Mouse (Mus musculus) limb, embryonic 12.5 days (tissue): ENCODE data around the gene Ptgdr2. TPM values are rescaled to one million over a fixed set of nuclear protein-coding genes. Genes with fewer than 3 reads are reported as not detected.

ENCODE experiments used
- ATAC-seq: fragments of 200-750 bp; cut with Nextera tagmentation; 2 replicates; pipeline ENCODE4 v1.8.0; 2017; ENCODE audit warnings: low read depth, moderate TSS enrichment; ENCODE audit not compliant: insufficient number of reproducible peaks, insufficient read depth, low FRiP score, low TSS enrichment
- H3K27ac ChIP-seq: fragments of 300-500 bp; sonication (generic); 2 replicates; pipeline ENCODE4 v1.5.1; 2016; ENCODE audit warnings: mild to moderate bottlenecking, moderate library complexity
- H3K27me3 ChIP-seq: fragments of 300-500 bp; sonication (generic); 2 replicates; pipeline ENCODE4 v1.6.1; 2016; ENCODE audit warnings: mild to moderate bottlenecking, moderate library complexity
- H3K36me3 ChIP-seq: fragments of 300-500 bp; sonication (generic); 2 replicates; pipeline ENCODE4 v1.6.1; 2016; ENCODE audit warnings: mild to moderate bottlenecking, moderate library complexity
- H3K4me1 ChIP-seq: fragments of 300-500 bp; sonication (generic); replicated peaks from 2 replicates; pipeline ENCODE4 v1.6.1; 2016
- H3K4me2 ChIP-seq: fragments of 300-500 bp; sonication (generic); 2 replicates; pipeline ENCODE4 v1.6.1; 2016; ENCODE audit warnings: mild to moderate bottlenecking, moderate library complexity
- H3K4me3 ChIP-seq: fragments of 300-500 bp; sonication (generic); replicated peaks from 2 replicates; pipeline ENCODE4 v1.5.1; 2016; ENCODE audit warnings: mild to moderate bottlenecking
- H3K9ac ChIP-seq: fragments of 300-500 bp; sonication (generic); replicated peaks from 2 replicates; pipeline ENCODE4 v1.6.1; 2016; ENCODE audit warnings: mild to moderate bottlenecking, moderate library complexity
- H3K9me3 ChIP-seq: fragments of 300-500 bp; sonication (generic); 2 replicates; pipeline ENCODE4 v1.6.1; 2016; ENCODE audit warnings: mild to moderate bottlenecking, moderate library complexity
- WGBS: fragments of 180-500 bp; shearing (Covaris S2); methylation state at CpG from one replicate; pipeline ENCODE4 v1.1.7; 2016; 5-methylcytosine and 5-hydroxymethylcytosine counted together
- polyA plus RNA-seq: library from polyadenylated mRNA; unstranded; fragments of >200 nt; fragmentation: Nextera tagmentation; extraction: Ambion mirVana; gene quantifications from 2 replicates; pipeline ENCODE4 v1.2.1, GENCODE M21; 2016

Gene Ptgdr2
- polyA plus RNA-seq, 1 experiment from 2014 or later: 0.10 TPM

DNA sequence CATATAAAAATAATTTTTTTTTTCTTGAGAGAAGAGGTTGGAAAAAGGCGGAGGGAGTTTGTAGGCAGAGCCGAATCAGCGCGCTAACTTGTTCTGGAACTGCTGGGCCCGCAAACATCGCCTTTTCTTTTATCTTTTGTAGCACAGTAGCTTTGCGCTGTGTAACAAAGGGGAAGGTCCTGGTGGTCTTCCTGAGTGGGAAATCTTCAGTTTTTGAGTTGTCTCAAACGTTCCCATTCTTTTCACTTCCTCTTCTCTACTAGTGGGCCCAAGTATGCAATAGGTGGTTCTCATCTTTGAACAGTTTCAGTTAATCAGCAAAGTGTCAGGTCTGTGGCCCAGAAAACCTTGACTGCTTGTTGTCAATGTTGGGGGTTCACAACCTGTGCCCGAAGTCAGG lies 12.6 kb downstream of the Ptgdr2 start:
- WGBS: 33% methylated on average over 9 of the region's 9 CpGs
- Histone ChIP-seq H3K9ac (0 out of 2 replicates have a peak overlapping the region, but pooled peaks have one; percentile 23), H3K27ac (peak overlapping the region; percentile 45; the same call in 1 of the 2 replicates), H3K4me3 (peak overlapping the region; percentile 79), H3K9me3 (no peaks in the 10 kb centered on the region), H3K4me1 (peaks cover 22% of the 10 kb centered on the region), H3K4me2 (peak overlapping the region; percentile 100), H3K36me3 (peaks cover 19% of the 10 kb centered on the region), H3K27me3 (0 out of 2 replicates have a peak, but pooled peaks cover 4% of the 10 kb centered on the region)
- no peak for ATAC-seq

DNA sequence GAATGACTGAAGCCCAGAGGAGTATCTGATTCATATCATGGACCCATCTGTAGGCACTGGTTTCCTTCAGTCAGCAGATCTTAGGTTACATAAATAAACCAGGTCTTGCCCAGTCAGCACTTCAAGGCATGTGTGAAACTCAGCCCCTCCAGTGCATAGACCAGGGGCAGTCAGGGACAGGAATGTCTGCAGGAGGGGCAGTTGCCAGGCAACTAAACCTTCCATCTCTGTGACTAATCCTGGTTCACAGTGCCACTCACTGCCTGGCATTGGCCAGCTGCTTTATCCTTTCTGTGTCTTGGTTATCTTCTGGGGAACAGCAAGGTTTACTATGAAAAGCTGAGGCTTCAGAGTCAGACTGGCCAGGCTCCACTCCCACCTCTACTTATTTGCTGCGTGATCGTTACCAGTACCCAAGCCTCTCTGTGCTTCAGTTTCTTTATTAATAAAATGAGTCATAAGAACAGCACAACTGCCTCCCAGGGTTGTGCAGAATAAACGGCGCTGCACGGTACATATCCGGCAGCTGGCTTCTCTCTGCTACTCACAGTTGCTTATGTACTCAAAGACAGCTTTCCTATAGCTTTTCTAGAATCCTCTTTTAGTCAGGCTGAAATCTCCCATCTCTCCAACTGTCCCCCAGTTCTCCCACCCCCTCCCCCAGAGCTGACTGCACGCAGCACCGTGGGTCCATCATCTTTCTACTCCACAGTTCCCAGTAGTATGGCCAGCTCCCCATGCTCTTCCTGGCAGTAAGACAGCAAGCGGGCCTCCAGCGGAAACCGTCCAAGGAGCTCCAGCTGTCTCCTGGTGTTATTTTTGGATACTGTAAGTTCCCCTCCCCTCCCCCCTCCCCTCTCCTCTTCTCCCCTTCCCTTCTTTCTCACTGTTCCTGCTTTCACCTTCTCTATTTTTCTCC lies 15.3 kb downstream of the Ptgdr2 start:
- whole genome bisulfite sequencing: 72% methylated on average over 11 of the region's 11 CpGs
- Histone ChIP-seq H3K27me3 (peaks cover 12% of the 10 kb centered on the region), H3K4me2 (no peak overlapping the region), H3K4me1 (peaks cover 12% of the 10 kb centered on the region), H3K9ac (no peak overlapping the region), H3K36me3 (no peaks in the 10 kb centered on the region; the same call in 1 of the 2 replicates), H3K27ac (no peak overlapping the region), H3K4me3 (no peak overlapping the region), H3K9me3 (no peaks in the 10 kb centered on the region)
- ATAC-seq: peak; percentile 69

- peak overlapping the region; percentile 26; the same call in 1 of the 2 replicates for H3K4me2 ChIP-seq
- WGBS: 32% methylated on average over 11 of the region's 11 CpGs
Observed at GRCm38 (mm10) chr19:10959085-10959977, 22.4 kb downstream of the Ptgdr2 start.

DNA sequence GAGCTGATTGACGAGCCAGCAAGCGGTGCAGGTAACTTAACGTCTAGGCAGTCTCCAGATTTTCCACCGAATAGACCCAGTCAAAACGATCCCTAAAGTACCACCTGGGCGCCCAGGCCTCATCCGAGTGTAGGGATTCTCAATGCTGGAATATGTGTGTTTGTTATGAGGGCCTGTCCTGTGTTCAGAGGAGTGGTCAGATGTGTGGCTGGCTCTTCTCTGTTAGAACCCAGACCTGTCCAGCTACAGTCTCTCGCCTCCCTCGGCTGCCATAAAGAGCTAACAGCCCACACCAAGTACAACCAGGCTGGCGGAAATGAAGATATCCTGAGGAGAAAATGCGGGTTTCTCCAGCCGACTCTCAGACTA lies 23.0 kb downstream of the Ptgdr2 start:
- H3K36me3 ChIP-seq: no peaks in the 10 kb centered on the region

More at GRCm38 (mm10) chr19:10959085-10959977, 22.4 kb downstream of the Ptgdr2 start:
- H3K9me3 ChIP-seq: no peaks in the 10 kb centered on the region
- no peaks in the 10 kb centered on the region for H3K36me3 ChIP-seq
- no peak overlapping the region for H3K27ac ChIP-seq
- H3K27me3 ChIP-seq: peaks cover 42% of the 10 kb centered on the region
- H3K4me1 ChIP-seq: peaks cover 6% of the 10 kb centered on the region
- H3K9ac ChIP-seq: no peak overlapping the region
- peak; percentile 28; the same call in 1 of the 2 replicates for ATAC-seq
- no peak overlapping the region for H3K4me3 ChIP-seq

DNA sequence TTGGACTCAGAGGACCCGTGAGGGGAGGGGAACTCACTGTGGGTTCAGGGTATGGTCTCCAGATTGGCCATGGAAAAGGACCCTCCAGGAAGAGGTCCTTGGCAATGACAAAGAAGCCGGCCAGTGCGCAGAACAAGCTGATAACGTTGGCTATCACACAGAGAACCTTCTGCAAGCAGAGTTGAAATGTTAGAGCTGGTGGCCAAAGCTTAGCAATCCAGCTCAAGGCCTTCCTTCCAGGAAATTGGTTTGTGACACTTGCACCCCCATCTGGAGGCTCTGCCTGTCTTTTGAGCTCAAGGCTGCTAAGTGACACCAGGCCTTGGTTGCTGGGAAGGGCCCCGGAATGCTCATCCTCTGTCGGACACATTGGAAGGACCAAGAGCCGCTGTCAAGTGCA lies 28.8 kb downstream of the Ptgdr2 start:
- no peaks in the 10 kb centered on the region for H3K36me3 ChIP-seq
- H3K9ac ChIP-seq: no peak overlapping the region
- no peak overlapping the region for H3K27ac ChIP-seq
- peaks cover 23% of the 10 kb centered on the region for H3K27me3 ChIP-seq
- no peak overlapping the region for H3K4me3 ChIP-seq
- no peak overlapping the region for H3K4me2 ChIP-seq
- H3K4me1 ChIP-seq: no peaks in the 10 kb centered on the region
- no peaks in the 10 kb centered on the region for H3K9me3 ChIP-seq
- WGBS: 85% methylated on average over 7 of the region's 7 CpGs
- no peak for ATAC-seq

More for the DNA sequence above, 23.0 kb downstream of the Ptgdr2 start:
- H3K27me3 ChIP-seq: peaks cover 42% of the 10 kb centered on the region
- H3K4me3 ChIP-seq: no peak overlapping the region
- no peak overlapping the region for H3K9ac ChIP-seq
- peak overlapping the region; percentile 26; the same call in 1 of the 2 replicates for H3K4me2 ChIP-seq
- ATAC-seq: peak; percentile 27; the same call in 1 of the 2 replicates
- no peaks in the 10 kb centered on the region for H3K9me3 ChIP-seq
- 46% methylated on average over 12 of the region's 12 CpGs for WGBS
- no peak overlapping the region for H3K27ac ChIP-seq
- peaks cover 6% of the 10 kb centered on the region for H3K4me1 ChIP-seq

GRCm38 (mm10) chr19:10968578-10968977 lies 31.6 kb downstream of the Ptgdr2 start:
- 0 out of 2 replicates have a peak, but pooled peaks cover 6% of the 10 kb centered on the region for H3K9me3 ChIP-seq
- H3K27ac ChIP-seq: no peak overlapping the region
- H3K4me3 ChIP-seq: no peak overlapping the region
- H3K4me1 ChIP-seq: no peaks in the 10 kb centered on the region
- no peaks in the 10 kb centered on the region for H3K36me3 ChIP-seq
- 86% methylated on average over 7 of the region's 7 CpGs for WGBS
- H3K4me2 ChIP-seq: no peak overlapping the region
- ATAC-seq: no peak
- peaks cover 8% of the 10 kb centered on the region; the same call in 1 of the 2 replicates for H3K27me3 ChIP-seq
- no peak overlapping the region for H3K9ac ChIP-seq

- Histone ChIP-seq H3K36me3 (no peaks in the 10 kb centered on the region), H3K4me2 (no peak overlapping the region), H3K4me1 (no peaks in the 10 kb centered on the region), H3K4me3 (no peak overlapping the region), H3K9ac (no peak overlapping the region), H3K9me3 (0 out of 2 replicates have a peak, but pooled peaks cover 6% of the 10 kb centered on the region), H3K27ac (no peak overlapping the region), H3K27me3 (peaks cover 5% of the 10 kb centered on the region; the same call in 1 of the 2 replicates)
- WGBS: 79% methylated on average over 3 of the region's 3 CpGs
- no peak for ATAC-seq
Observed at GRCm38 (mm10) chr19:10970457-10970856, 33.5 kb downstream of the Ptgdr2 start.

GRCm38 (mm10) chr19:10972660-10973059 lies 35.7 kb downstream of the Ptgdr2 start:
- Histone ChIP-seq H3K4me1 (no peaks in the 10 kb centered on the region), H3K9me3 (0 out of 2 replicates have a peak, but pooled peaks cover 6% of the 10 kb centered on the region), H3K9ac (no peak overlapping the region), H3K27ac (no peak overlapping the region), H3K36me3 (no peaks in the 10 kb centered on the region), H3K4me3 (no peak overlapping the region), H3K27me3 (no peaks in the 10 kb centered on the region), H3K4me2 (no peak overlapping the region)
- no peak for ATAC-seq
- 60% methylated on average over 3 of the region's 3 CpGs for WGBS

DNA sequence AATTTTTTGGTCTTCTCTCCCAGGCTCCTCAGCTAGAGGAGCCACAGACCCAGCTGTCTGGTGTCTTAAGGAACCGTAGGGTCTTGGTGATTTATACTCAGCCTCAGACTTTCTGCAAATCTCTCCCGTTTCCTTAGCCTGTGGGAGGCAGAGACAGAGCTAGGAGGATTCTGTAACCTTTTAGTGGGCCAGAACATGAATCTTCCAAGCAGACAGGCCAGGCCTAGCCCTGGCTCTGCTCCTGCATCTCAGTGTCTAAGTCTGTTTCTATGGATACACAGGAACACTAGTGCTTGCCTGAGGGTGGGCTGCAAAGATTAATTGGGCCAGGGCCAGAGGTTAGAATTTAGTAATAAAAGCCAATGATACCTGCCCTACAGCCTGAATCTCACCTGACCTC lies 36.2 kb downstream of the Ptgdr2 start:
- no peak overlapping the region for H3K27ac ChIP-seq
- no peak for ATAC-seq
- 0 out of 2 replicates have a peak, but pooled peaks cover 6% of the 10 kb centered on the region for H3K9me3 ChIP-seq
- H3K4me1 ChIP-seq: no peaks in the 10 kb centered on the region
- WGBS: 22% methylated on average over 2 of the region's 2 CpGs
- H3K36me3 ChIP-seq: no peaks in the 10 kb centered on the region
- H3K4me3 ChIP-seq: no peak overlapping the region
- H3K4me2 ChIP-seq: no peak overlapping the region
- H3K9ac ChIP-seq: no peak overlapping the region
- no peaks in the 10 kb centered on the region for H3K27me3 ChIP-seq

- H3K4me2 ChIP-seq: no peak within 1 kb of the TSS
- H3K36me3 ChIP-seq: no peaks in the 10 kb centered on the region
- H3K27ac ChIP-seq: no peak within 1 kb of the TSS; the same call in 1 of the 2 replicates
- H3K9ac ChIP-seq: no peak within 1 kb of the TSS
- no peaks in the 10 kb centered on the region for H3K4me1 ChIP-seq
- H3K4me3 ChIP-seq: no peak within 1 kb of the TSS
- WGBS: 23% methylated on average over 4 of the region's 4 CpGs
- peak; percentile 52; the same call in 1 of the 2 replicates for ATAC-seq
- 0 out of 2 replicates have a peak, but pooled peaks cover 6% of the 10 kb centered on the region for H3K9me3 ChIP-seq
- no peaks in the 10 kb centered on the region for H3K27me3 ChIP-seq
Observed at GRCm38 (mm10) chr19:10974238-10974865, 37.4 kb downstream of the Ptgdr2 start, which contains the start of gene Ms4a10. Gene Ms4a10 (minus strand): TSS chr19:10974670.
